Mouse (Mus musculus): ENCODE data around the gene Fkbp8. TPM values are rescaled to one million over a fixed set of nuclear protein-coding genes. Genes with fewer than 3 reads are reported as not detected.

The Fkbp8 gene
- total and polyA plus RNA-seq, 3 experiments = 116 to 179 (median 135) TPM

- Histone ChIP-seq H3K27ac (peak overlapping the region; percentile 73), H3K36me3 (ENCODE audit: control insufficient read depth, insufficient read depth, low read length) (no peaks in the 10 kb centered on the region), H3K4me3 (no peak overlapping the region), H3K4me1 (ENCODE audit: control insufficient read depth, insufficient read depth, low read length) (peaks cover 24% of the 10 kb centered on the region), H3K9ac (ENCODE audit: low read depth, low read length) (no peak overlapping the region), H3K79me2 (replicated peaks; ENCODE audit: control insufficient read depth, insufficient read depth, low read length) (no peaks in the 10 kb centered on the region; the same call in 1 of the 2 replicates), H3K27me3 (ENCODE audit: control insufficient read depth, insufficient read depth, low read length) (no peaks in the 10 kb centered on the region)
- 0 out of 2 replicates have a peak, but pooled peaks have one; percentile 18 for TF ChIP-seq POLR2A (IDR thresholded peaks at IDR 0.05; ENCODE audit: insufficient read depth, low read depth, low read length)
- peak; percentile 68 for TF ChIP-seq EP300 (IDR thresholded peaks at IDR 0.05; ENCODE audit: insufficient read depth, low read depth, low read length)
- TF ChIP-seq CTCF (IDR thresholded peaks at IDR 0.05) = no peak
- WGBS = 22% methylated on average over 4 of the region's 4 CpGs
- peak; percentile 78 to 82 for DNase-seq
- intact Hi-C loops (cut with DNase I) = loop anchor here (5.0 kb wide), 1 partner anchor 822 kb away; the partner anchor contains the start of genes Babam1 and Ushbp1
These were observed 47.4 kb downstream of the Fkbp8 start for GRCm38 (mm10) chr8:70574915-70575314.

- WGBS = 95% methylated on average over 3 of the region's 3 CpGs
- no peak for DNase-seq
- Histone ChIP-seq H3K27ac (no peak overlapping the region), H3K79me2 (replicated peaks; ENCODE audit: control insufficient read depth, insufficient read depth, low read length) (no peaks in the 10 kb centered on the region; the same call in 1 of the 2 replicates), H3K27me3 (ENCODE audit: control insufficient read depth, insufficient read depth, low read length) (no peaks in the 10 kb centered on the region), H3K36me3 (ENCODE audit: control insufficient read depth, insufficient read depth, low read length) (no peaks in the 10 kb centered on the region), H3K9ac (ENCODE audit: low read depth, low read length) (no peak overlapping the region), H3K4me3 (no peak overlapping the region), H3K4me1 (ENCODE audit: control insufficient read depth, insufficient read depth, low read length) (peaks cover 14% of the 10 kb centered on the region)
- TF ChIP-seq POLR2A (IDR thresholded peaks at IDR 0.05; ENCODE audit: insufficient read depth, low read depth, low read length) (no peak), EP300 (IDR thresholded peaks at IDR 0.05; ENCODE audit: insufficient read depth, low read depth, low read length) (no peak), CTCF (IDR thresholded peaks at IDR 0.05) (no peak)
- intact Hi-C loops (cut with DNase I) = no loop called here
These were observed 49.7 kb downstream of the Fkbp8 start for GRCm38 (mm10) chr8:70577207-70577606.

DNA sequence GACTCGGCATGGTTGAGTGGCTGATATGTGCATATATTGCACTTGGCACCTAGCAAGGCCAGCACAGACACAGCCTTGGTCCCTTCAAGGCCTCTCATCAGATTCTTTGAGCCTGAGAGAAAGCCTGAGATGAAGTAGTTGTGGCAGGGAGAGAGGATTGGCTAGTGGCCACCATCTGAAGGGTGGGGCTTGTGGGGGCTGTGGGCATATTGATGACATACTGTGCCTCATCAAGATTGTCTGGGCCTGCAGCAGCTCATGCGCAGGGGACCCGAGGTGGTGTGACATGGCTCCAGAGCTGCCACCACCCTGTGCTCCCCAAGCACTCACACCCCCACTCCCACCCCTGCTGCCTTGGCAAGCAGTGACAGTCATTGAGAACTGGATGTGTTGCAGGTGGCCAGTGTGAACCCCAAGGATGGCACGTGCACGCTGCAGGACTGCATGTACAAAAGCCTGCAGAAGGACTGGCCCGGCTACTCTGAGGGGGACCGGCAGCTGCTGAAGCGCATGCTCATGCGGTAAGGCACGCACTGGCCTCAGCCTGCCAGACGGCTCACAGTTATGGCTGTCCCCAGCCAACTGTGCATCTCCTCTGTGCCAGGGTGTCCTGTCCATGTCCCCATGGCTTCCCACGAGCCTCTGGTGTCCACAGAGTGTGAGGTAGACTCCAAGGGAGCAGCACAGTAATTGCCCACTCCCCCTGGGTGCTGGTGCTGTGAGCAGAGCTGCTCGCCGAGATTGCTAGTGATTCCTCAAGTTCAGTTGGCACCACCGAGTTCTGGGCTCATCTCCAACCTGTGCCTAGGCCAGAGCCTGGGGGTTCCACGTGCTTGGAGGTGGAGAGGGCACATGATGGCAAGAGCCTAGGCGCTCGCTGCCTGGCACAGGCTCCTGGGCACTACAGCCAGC lies 56.2 kb downstream of the Fkbp8 start:
- Histone ChIP-seq H3K27ac (peak overlapping the region; percentile 43), H3K4me3 (no peak overlapping the region), H3K4me1 (ENCODE audit: control insufficient read depth, insufficient read depth, low read length) (peaks cover 3% of the 10 kb centered on the region; the same call in 1 of the 2 replicates), H3K9ac (ENCODE audit: low read depth, low read length) (no peak overlapping the region), H3K36me3 (ENCODE audit: control insufficient read depth, insufficient read depth, low read length) (no peaks in the 10 kb centered on the region), H3K27me3 (ENCODE audit: control insufficient read depth, insufficient read depth, low read length) (no peaks in the 10 kb centered on the region), H3K79me2 (replicated peaks; ENCODE audit: control insufficient read depth, insufficient read depth, low read length) (no peaks in the 10 kb centered on the region)
- DNase-seq = peak; percentile 71 to 77
- 67% methylated on average over 18 of the region's 18 CpGs for WGBS
- intact Hi-C loops (cut with DNase I) = loop anchor here (2.0 to 10.0 kb wide), 2 partner anchors 77 to 199 kb away; partner anchors contain the start of gene Rex1bd
- TF ChIP-seq EP300 (IDR thresholded peaks at IDR 0.05; ENCODE audit: insufficient read depth, low read depth, low read length) = no peak
- TF ChIP-seq POLR2A (IDR thresholded peaks at IDR 0.05; ENCODE audit: insufficient read depth, low read depth, low read length) = no peak
- no peak for TF ChIP-seq CTCF (IDR thresholded peaks at IDR 0.05)

DNA sequence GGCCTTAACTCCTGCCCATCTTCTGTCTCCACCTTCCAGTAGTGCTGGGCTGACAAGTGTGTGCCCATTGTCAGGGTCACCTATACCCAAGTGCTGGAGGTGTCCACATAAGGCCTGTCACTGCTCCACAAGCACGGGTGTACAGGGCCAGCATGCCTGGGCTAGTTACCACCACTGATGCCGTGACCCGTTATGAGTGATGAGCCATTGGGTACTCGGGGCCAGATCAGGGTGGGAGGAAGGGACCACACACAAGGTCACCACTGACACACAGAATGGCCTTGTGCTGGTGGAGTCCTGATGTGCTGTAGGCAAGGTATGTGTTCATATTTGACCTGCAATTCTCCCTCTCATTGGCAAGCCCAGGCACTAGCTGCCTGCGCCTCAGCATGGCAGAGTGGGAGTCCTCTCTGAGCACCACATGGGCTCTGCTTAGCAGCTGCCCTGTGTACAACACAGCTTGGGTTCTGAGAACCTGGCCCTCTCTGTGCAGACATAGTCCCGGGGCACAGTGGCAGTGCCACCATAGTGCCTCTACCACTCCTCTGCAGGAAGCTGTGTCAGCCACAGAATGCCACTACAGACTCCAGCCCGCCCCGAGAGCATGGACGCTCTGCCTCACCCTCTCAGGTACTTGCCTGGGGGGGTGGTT lies 57.2 kb downstream of the Fkbp8 start:
- intact Hi-C loops (cut with DNase I) = loop anchor here (1.0 to 10.0 kb wide), 3 partner anchors 24 to 200 kb away; partner anchors contain the start of gene Rex1bd
- Histone ChIP-seq H3K36me3 (ENCODE audit: control insufficient read depth, insufficient read depth, low read length) (no peaks in the 10 kb centered on the region), H3K79me2 (replicated peaks; ENCODE audit: control insufficient read depth, insufficient read depth, low read length) (no peaks in the 10 kb centered on the region), H3K4me1 (ENCODE audit: control insufficient read depth, insufficient read depth, low read length) (peaks cover 3% of the 10 kb centered on the region; the same call in 1 of the 2 replicates), H3K4me3 (no peak overlapping the region), H3K9ac (ENCODE audit: low read depth, low read length) (no peak overlapping the region), H3K27ac (peak overlapping the region; percentile 4; the same call in 1 of the 2 replicates), H3K27me3 (ENCODE audit: control insufficient read depth, insufficient read depth, low read length) (no peaks in the 10 kb centered on the region)
- WGBS = 87% methylated on average over 9 of the region's 9 CpGs
- no peak for DNase-seq
- TF ChIP-seq CTCF (IDR thresholded peaks at IDR 0.05) (no peak), POLR2A (IDR thresholded peaks at IDR 0.05; ENCODE audit: insufficient read depth, low read depth, low read length) (no peak), EP300 (IDR thresholded peaks at IDR 0.05; ENCODE audit: insufficient read depth, low read depth, low read length) (no peak)

Other genes with a start within 250 kb of the Fkbp8 start
- gene Homer3, start 244.9 kb upstream of the Fkbp8 start, total RNA-seq (2021) = 1 to 10 TPM; 7.2 to 8.3 TPM
- gene Homer3, start 244.9 kb upstream of the Fkbp8 start, polyA plus RNA-seq (2012; rRNA removed) = 13.6 and 14.9 TPM in 2 replicates
- gene Ddx49, start 225.2 kb upstream of the Fkbp8 start, total RNA-seq (2021) = 10 to 100 TPM; 21.6 to 26.4 TPM
- gene Ddx49, start 225.2 kb upstream of the Fkbp8 start, polyA plus RNA-seq (2012; rRNA removed) = 24.3 and 27.1 TPM in 2 replicates
- gene Cope, start 225.2 kb upstream of the Fkbp8 start, total RNA-seq (2021) = 100 to 1,000 TPM; 147 to 155 TPM
- gene Cope, start 225.2 kb upstream of the Fkbp8 start, polyA plus RNA-seq (2012; rRNA removed) = 193 and 209 TPM in 2 replicates
- gene Cers1, start 211.9 kb upstream of the Fkbp8 start, total RNA-seq (2021) = under 1 TPM; 0.34 to 0.64 TPM
- gene Cers1, start 211.9 kb upstream of the Fkbp8 start, polyA plus RNA-seq (2012; rRNA removed) = 0.97 and 1.2 TPM in 2 replicates
- gene Gdf1, start 197.9 kb upstream of the Fkbp8 start, total RNA-seq (2021) = not detected
- 0.14 TPM in 1 of 2 replicates, not detected in the other for gene Gdf1, start 197.9 kb upstream of the Fkbp8 start, polyA plus RNA-seq (2012; rRNA removed)
- 10 to 100 TPM; 42.6 to 43.9 TPM for gene Upf1, start 174.4 kb upstream of the Fkbp8 start, total RNA-seq (2021)
- 17.4 and 23.4 TPM in 2 replicates for gene Upf1, start 174.4 kb upstream of the Fkbp8 start, polyA plus RNA-seq (2012; rRNA removed)
- 1 to 10 TPM; 5.1 to 5.4 TPM for gene Comp, start 154.2 kb upstream of the Fkbp8 start, total RNA-seq (2021)
- gene Comp, start 154.2 kb upstream of the Fkbp8 start, polyA plus RNA-seq (2012; rRNA removed) = 11.5 and 17.4 TPM in 2 replicates
- 1 to 10 TPM; 7.4 to 8.1 TPM for gene Crtc1, start 88.1 kb upstream of the Fkbp8 start, total RNA-seq (2021)
- gene Crtc1, start 88.1 kb upstream of the Fkbp8 start, polyA plus RNA-seq (2012; rRNA removed) = 13.7 and 14.9 TPM in 2 replicates
- gene Klhl26, start 50.8 kb upstream of the Fkbp8 start, total RNA-seq (2021) = 1 to 10 TPM; 8.1 to 8.6 TPM
- 18.8 and 21.2 TPM in 2 replicates for gene Klhl26, start 50.8 kb upstream of the Fkbp8 start, polyA plus RNA-seq (2012; rRNA removed)
- not detected for gene Tmem59l, start 40.4 kb upstream of the Fkbp8 start, total RNA-seq (2021)
- gene Tmem59l, start 40.4 kb upstream of the Fkbp8 start, polyA plus RNA-seq (2012; rRNA removed) = 0.21 and 0.53 TPM in 2 replicates
- under 1 TPM; 0.68 to 0.89 TPM for gene Crlf1, start 34.6 kb upstream of the Fkbp8 start, total RNA-seq (2021)
- 0.38 and 2.3 TPM in 2 replicates for gene Crlf1, start 34.6 kb upstream of the Fkbp8 start, polyA plus RNA-seq (2012; rRNA removed)
- gene Rex1bd, start 21.0 kb upstream of the Fkbp8 start, total RNA-seq (2021) = 100 to 1,000 TPM; 111 to 118 TPM
- gene Rex1bd, start 21.0 kb upstream of the Fkbp8 start, polyA plus RNA-seq (2012; rRNA removed) = 129 and 145 TPM in 2 replicates
- gene Uba52, start 16.9 kb upstream of the Fkbp8 start, total RNA-seq (2021) = 1,000 to 10,000 TPM; 1,480 to 1,595 TPM
- 439 and 626 TPM in 2 replicates for gene Uba52, start 16.9 kb upstream of the Fkbp8 start, polyA plus RNA-seq (2012; rRNA removed)
- 10 to 100 TPM; 80.4 to 99.4 TPM for gene Kxd1, start 232 bp downstream of the Fkbp8 start, total RNA-seq (2021)
- 111 and 121 TPM in 2 replicates for gene Kxd1, start 232 bp downstream of the Fkbp8 start, polyA plus RNA-seq (2012; rRNA removed)
- gene Ell, start 11.7 kb downstream of the Fkbp8 start, total RNA-seq (2021) = 10 to 100 TPM in 1 of 2 experiments, 1 to 10 TPM in 1; 9.6 to 12.0 TPM
- gene Ell, start 11.7 kb downstream of the Fkbp8 start, polyA plus RNA-seq (2012; rRNA removed) = 12.7 and 13.8 TPM in 2 replicates
- gene Isyna1, start 66.6 kb downstream of the Fkbp8 start, total RNA-seq (2021) = 10 to 100 TPM; 26.7 to 28.3 TPM
- gene Isyna1, start 66.6 kb downstream of the Fkbp8 start, polyA plus RNA-seq (2012; rRNA removed) = 40.3 and 41.6 TPM in 2 replicates
- 10 to 100 TPM; 34.6 to 35.8 TPM for gene Ssbp4, start 81.1 kb downstream of the Fkbp8 start, total RNA-seq (2021)
- gene Ssbp4, start 81.1 kb downstream of the Fkbp8 start, polyA plus RNA-seq (2012; rRNA removed) = 45.6 and 72.8 TPM in 2 replicates
- gene Lrrc25, start 88.4 kb downstream of the Fkbp8 start, total RNA-seq (2021) = 1 to 10 TPM; 1.6 to 1.8 TPM
- gene Lrrc25, start 88.4 kb downstream of the Fkbp8 start, polyA plus RNA-seq (2012; rRNA removed) = 3.6 and 4.5 TPM in 2 replicates
- 1 to 10 TPM; 1.1 to 2.0 TPM for gene Gdf15, start 104.7 kb downstream of the Fkbp8 start, total RNA-seq (2021)
- gene Gdf15, start 104.7 kb downstream of the Fkbp8 start, polyA plus RNA-seq (2012; rRNA removed) = 0.38 and 3.8 TPM in 2 replicates
- 10 to 100 TPM; 39.7 to 48.4 TPM for gene Pgpep1, start 132.7 kb downstream of the Fkbp8 start, total RNA-seq (2021)
- gene Pgpep1, start 132.7 kb downstream of the Fkbp8 start, polyA plus RNA-seq (2012; rRNA removed) = 35.5 and 44.8 TPM in 2 replicates
- 10 to 100 TPM; 56.9 to 64.2 TPM for gene Lsm4, start 145.5 kb downstream of the Fkbp8 start, total RNA-seq (2021)
- 54.1 and 68.3 TPM in 2 replicates for gene Lsm4, start 145.5 kb downstream of the Fkbp8 start, polyA plus RNA-seq (2012; rRNA removed)
- 100 to 1,000 TPM; 123 to 127 TPM for gene Jund, start 171.2 kb downstream of the Fkbp8 start, total RNA-seq (2021)
- 66.2 and 109 TPM in 2 replicates for gene Jund, start 171.2 kb downstream of the Fkbp8 start, polyA plus RNA-seq (2012; rRNA removed)
- not detected for gene Iqcn, start 175.7 kb downstream of the Fkbp8 start, total RNA-seq (2021)
- gene Iqcn, start 175.7 kb downstream of the Fkbp8 start, polyA plus RNA-seq (2012; rRNA removed) = 0.06 and 0.12 TPM in 2 replicates
- not detected for gene Gm3336, start 190.8 kb downstream of the Fkbp8 start, total RNA-seq (2021)
- not detected in 2 replicates for gene Gm3336, start 190.8 kb downstream of the Fkbp8 start, polyA plus RNA-seq (2012; rRNA removed)
- gene Pde4c, start 196.0 kb downstream of the Fkbp8 start, total RNA-seq (2021) = 1 to 10 TPM; 2.3 to 2.7 TPM
- gene Pde4c, start 196.0 kb downstream of the Fkbp8 start, polyA plus RNA-seq (2012; rRNA removed) = 10.8 and 11.0 TPM in 2 replicates
- gene Rab3a, start 227.0 kb downstream of the Fkbp8 start, total RNA-seq (2021) = 10 to 100 TPM; 46.5 to 48.0 TPM
- 89.1 and 117 TPM in 2 replicates for gene Rab3a, start 227.0 kb downstream of the Fkbp8 start, polyA plus RNA-seq (2012; rRNA removed)
- gene Mpv17l2, start 233.2 kb downstream of the Fkbp8 start, total RNA-seq (2021) = 10 to 100 TPM; 21.7 to 29.1 TPM
- 30.0 and 32.2 TPM in 2 replicates for gene Mpv17l2, start 233.2 kb downstream of the Fkbp8 start, polyA plus RNA-seq (2012; rRNA removed)
- gene Pik3r2, start 249.0 kb downstream of the Fkbp8 start, total RNA-seq (2021) = 10 to 100 TPM; 22.0 to 22.4 TPM
- gene Pik3r2, start 249.0 kb downstream of the Fkbp8 start, polyA plus RNA-seq (2012; rRNA removed) = 34.3 and 45.5 TPM in 2 replicates